Mouse (Mus musculus) left cerebral cortex, adult 9 months (tissue): ENCODE data around the gene Grm4.

Experiments
- DNase-seq, 2 experiments: peaks; one replicate each; pipeline ENCODE4 v3.0.0; 2022; ENCODE audit warnings: low spot score in 2 of 2

Grm4 gene

DNA sequence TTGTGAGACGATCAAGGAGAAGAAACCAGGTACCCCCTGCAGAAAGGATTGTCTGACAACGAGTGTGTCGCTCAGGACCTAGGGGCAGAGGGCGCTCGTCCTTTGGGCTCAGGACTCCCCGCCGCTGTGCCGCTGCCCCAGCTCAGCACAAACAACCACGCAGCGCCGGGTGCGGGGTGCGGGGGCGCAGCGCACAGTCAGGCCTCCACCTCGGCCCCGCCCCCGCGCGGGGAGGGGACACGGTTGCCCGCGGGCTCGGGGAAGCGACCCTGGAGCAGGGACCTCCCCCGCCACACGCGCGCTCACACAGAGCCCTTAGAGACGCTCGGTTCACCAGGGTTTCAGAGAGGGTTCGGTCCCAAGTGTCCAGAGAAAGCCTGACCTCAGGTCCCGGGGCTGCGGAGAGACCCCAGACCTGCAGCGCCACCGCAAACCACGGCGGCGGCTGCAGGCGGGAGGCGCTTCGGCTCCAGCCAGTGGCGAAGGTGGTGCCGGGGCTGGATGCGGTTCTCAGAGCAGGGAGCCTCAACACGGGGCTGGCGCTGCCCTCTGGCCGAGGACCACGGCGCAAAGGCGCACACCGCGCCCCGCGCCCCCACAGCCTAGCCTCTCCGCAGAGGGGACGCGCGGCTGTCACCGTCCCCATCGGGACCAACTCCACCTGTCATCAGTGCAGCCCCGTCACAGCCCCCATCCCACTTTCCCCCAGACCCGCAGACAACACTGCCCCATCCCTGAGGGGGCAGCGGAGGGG lies 9.2 kb downstream of the Grm4 start:
- peak in 1 of 2 experiments; percentile 34 for DNase-seq

DNA sequence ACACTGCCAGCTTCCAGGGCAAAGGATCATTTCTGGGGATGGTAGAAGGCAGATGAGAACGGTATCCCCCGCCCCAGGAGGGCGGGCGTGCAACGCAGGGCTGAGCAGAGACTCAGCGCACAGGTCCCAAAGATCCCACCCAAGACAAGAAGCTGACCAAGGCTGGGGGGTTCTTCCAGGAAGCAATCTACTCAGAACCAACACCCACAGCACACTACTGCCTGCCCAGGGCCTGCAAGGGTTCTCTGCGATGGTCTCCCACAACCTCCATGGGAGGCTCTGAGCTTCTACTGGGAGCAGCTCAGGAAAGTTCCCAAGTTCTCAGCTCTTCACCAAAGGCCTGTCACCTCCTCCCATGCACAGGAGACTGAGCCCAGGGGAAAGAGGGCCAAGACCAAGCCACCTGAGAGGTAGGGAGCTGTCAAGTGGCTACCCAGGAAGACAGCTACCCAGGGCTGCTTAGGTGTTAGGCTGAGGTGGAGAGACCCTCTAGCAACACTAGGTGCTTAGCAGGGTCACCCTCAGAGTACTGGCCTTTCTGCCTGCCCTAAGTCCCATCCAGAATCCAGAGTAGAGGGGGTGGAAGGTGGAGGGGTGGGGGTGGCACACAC lies 10.0 kb downstream of the Grm4 start:
- no peak for DNase-seq

- DNase-seq: no peak
These were observed 10.7 kb downstream of the Grm4 start for GRCm38 (mm10) chr17:27510258-27511124.

GRCm38 (mm10) chr17:27509056-27509455 lies 12.1 kb downstream of the Grm4 start:
- DNase-seq: no peak

GRCm38 (mm10) chr17:27508513-27508912 lies 12.7 kb downstream of the Grm4 start:
- no peak for DNase-seq

GRCm38 (mm10) chr17:27508002-27508401 lies 13.2 kb downstream of the Grm4 start:
- DNase-seq: no peak

GRCm38 (mm10) chr17:27507591-27507945 lies 13.6 kb downstream of the Grm4 start:
- DNase-seq: no peak

- no peak for DNase-seq
These were observed 14.2 kb downstream of the Grm4 start for GRCm38 (mm10) chr17:27506871-27507590.

GRCm38 (mm10) chr17:27506362-27506761 lies 14.8 kb downstream of the Grm4 start:
- DNase-seq: no peak

GRCm38 (mm10) chr17:27505221-27505881 lies 15.9 kb downstream of the Grm4 start:
- DNase-seq: no peak

GRCm38 (mm10) chr17:27503869-27504268 lies 17.3 kb downstream of the Grm4 start:
- no peak for DNase-seq

- DNase-seq: no peak
These were observed 18.3 kb downstream of the Grm4 start for GRCm38 (mm10) chr17:27502736-27503445.

DNA sequence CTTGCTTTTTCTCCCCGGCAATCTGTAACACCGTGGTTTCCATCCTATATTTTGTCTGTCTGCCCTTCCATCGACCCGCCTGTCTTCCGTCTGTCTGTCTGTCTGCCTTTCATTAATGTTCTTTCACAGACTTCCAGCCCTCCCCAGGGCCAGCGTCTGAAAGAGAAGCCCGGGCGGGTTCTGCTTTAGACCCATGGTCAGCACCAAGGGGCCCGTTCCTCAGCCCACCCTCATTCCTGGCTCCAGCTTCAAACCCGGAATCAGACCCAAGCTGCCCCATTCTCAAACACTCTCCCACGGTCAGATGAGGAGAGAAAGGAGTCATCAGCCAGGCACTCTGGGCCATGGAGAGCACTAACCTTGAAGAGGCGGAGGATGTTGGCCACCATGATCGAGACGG lies 18.9 kb downstream of the Grm4 start:
- DNase-seq: no peak

GRCm38 (mm10) chr17:27501331-27502251 lies 19.6 kb downstream of the Grm4 start:
- DNase-seq: no peak

- DNase-seq: no peak
These were observed 20.4 kb downstream of the Grm4 start for GRCm38 (mm10) chr17:27500811-27501210.

GRCm38 (mm10) chr17:27499080-27499479 lies 22.1 kb downstream of the Grm4 start:
- DNase-seq: no peak

- DNase-seq: no peak
These were observed 23.4 kb downstream of the Grm4 start for GRCm38 (mm10) chr17:27497798-27498197.

DNA sequence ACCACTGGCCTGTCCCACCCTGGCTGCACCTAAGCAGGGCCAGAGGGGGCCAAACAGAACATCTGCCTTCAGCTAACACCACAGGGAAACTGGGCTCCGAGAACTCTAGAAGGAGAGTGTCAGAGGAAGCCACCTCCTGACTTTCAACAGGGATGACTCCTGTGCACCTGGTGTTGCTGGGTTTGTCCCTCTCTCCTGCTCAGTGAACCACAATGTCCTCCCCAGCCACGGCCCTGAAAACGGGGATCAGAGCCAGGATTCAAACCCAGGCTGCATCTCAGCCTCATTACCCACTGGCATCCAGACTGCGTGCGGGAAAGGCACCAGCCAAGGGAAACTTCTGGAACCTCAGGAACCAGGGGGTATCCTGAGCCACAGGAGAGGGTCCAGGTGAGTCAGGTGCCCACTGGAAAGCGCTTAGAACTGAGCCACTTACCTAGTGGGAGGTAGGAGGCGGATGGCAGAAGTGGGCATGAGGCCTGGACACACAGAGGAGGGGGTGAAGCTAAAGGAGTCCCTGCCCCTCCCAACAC lies 26.1 kb downstream of the Grm4 start:
- DNase-seq: no peak

- no peak for DNase-seq
These were observed 27.2 kb downstream of the Grm4 start for GRCm38 (mm10) chr17:27493969-27494368.
